Mouse (Mus musculus) kidney, postnatal 0 days (tissue): ENCODE results near the gene Cpt1a. TPM values are rescaled to one million over a fixed set of nuclear protein-coding genes. Genes with fewer than 3 reads are reported as not detected.

Source experiments
- ATAC-seq: fragments of 200-750 bp; cut with Nextera tagmentation; replicated peaks from 2 replicates; pipeline ENCODE4 v1.8.0; 2017; ENCODE audit warnings: low read depth, moderate number of reproducible peaks, moderate TSS enrichment, moderate library complexity; ENCODE audit not compliant: low FRiP score
- DNase-seq: peaks from one replicate; pipeline ENCODE4 v3.0.0-alpha.2; 2016; ENCODE audit warnings: low spot score
- H3K27ac ChIP-seq: fragments of 300-500 bp; sonication (generic); 2 replicates; pipeline ENCODE4 v1.5.1; 2014; ENCODE audit warnings: mild to moderate bottlenecking
- H3K27me3 ChIP-seq: fragments of 300-500 bp; sonication (generic); 2 replicates; pipeline ENCODE4 v1.6.1; 2014; ENCODE audit warnings: low read length, mixed read lengths; ENCODE audit not compliant: insufficient read depth
- H3K36me3 ChIP-seq: fragments of 300-500 bp; sonication (generic); 2 replicates; pipeline ENCODE4 v1.6.1; 2014; ENCODE audit warnings: low read length, mixed read lengths; ENCODE audit not compliant: insufficient read depth
- H3K4me1 ChIP-seq: fragments of 300-500 bp; sonication (generic); replicated peaks from 2 replicates; pipeline ENCODE4 v1.6.1; 2014; ENCODE audit warnings: antibody characterized with exemption, low read length, mixed read lengths; ENCODE audit not compliant: insufficient read depth
- H3K4me2 ChIP-seq: fragments of 300-500 bp; sonication (generic); 2 replicates; pipeline ENCODE4 v1.6.1; 2014; ENCODE audit warnings: mild to moderate bottlenecking, low read length, moderate library complexity, mixed read lengths
- H3K4me3 ChIP-seq: fragments of 300-500 bp; sonication (generic); replicated peaks from 2 replicates; pipeline ENCODE4 v1.5.1; 2014; ENCODE audit warnings: low read depth, low read length
- H3K9ac ChIP-seq: fragments of 300-500 bp; sonication (generic); 2 replicates; pipeline ENCODE4 v1.6.1; 2014; ENCODE audit warnings: low read depth, low read length
- H3K9me3 ChIP-seq: fragments of 300-500 bp; sonication (generic); replicated peaks from 2 replicates; pipeline ENCODE4 v1.6.1; 2016; ENCODE audit warnings: low read length, inconsistent platforms, mixed read lengths
- CTCF ChIP-seq: IDR thresholded peaks from 2 replicates; pipeline ENCODE4 v1.5.1; 2016; ENCODE audit warnings: antibody characterized with exemption, low read depth, mild to moderate bottlenecking, moderate library complexity
- WGBS: fragments of 180-500 bp; shearing (Covaris S2); extraction: QIAGEN DNeasy Blood & Tissue Kit; methylation state at CpG from one replicate; pipeline ENCODE4 v1.1.7; 2014; 5-methylcytosine and 5-hydroxymethylcytosine counted together
- polyA plus RNA-seq: library from polyadenylated mRNA; unstranded; fragments of >200 nt; fragmentation: Nextera tagmentation; extraction: Ambion mirVana; gene quantifications from 2 replicates; pipeline ENCODE4 v1.2.1, GENCODE M21; 2015

Gene Cpt1a
- polyA plus RNA-seq, 1 experiment from 2014 or later, result 70.8 TPM

DNA sequence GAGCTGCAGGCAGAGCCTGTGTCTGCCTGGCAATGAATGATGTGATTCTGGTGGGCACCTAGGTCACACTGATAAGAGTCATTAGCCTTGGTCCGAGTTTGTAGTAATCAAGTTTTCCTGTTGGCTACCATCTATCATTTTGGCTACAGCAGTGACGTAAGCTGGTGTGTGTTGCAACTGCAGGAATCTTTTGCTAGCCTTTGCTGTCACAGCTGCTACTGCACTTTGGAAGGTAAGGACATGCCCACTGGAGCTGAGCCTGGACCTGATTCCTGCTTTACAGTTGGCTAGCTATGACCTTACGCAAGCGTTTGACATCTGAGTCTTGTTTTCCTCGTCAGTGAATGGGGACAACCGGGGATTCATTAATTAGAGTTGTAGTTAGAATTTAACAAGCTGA, 11.1 kb downstream of the Cpt1a start:
- peak; percentile 60 for DNase-seq
- Histone ChIP-seq H3K9ac (no peak overlapping the region), H3K27ac (peak overlapping the region; percentile 80), H3K27me3 (no peaks in the 10 kb centered on the region), H3K9me3 (no peaks in the 10 kb centered on the region), H3K4me3 (no peak overlapping the region), H3K36me3 (no peaks in the 10 kb centered on the region), H3K4me1 (peaks cover 23% of the 10 kb centered on the region; the same call in 1 of the 2 replicates), H3K4me2 (no peak overlapping the region)
- TF ChIP-seq CTCF, result no peak
- peak; percentile 70 for ATAC-seq
- WGBS, result 36% methylated on average over 6 of the region's 6 CpGs

DNA sequence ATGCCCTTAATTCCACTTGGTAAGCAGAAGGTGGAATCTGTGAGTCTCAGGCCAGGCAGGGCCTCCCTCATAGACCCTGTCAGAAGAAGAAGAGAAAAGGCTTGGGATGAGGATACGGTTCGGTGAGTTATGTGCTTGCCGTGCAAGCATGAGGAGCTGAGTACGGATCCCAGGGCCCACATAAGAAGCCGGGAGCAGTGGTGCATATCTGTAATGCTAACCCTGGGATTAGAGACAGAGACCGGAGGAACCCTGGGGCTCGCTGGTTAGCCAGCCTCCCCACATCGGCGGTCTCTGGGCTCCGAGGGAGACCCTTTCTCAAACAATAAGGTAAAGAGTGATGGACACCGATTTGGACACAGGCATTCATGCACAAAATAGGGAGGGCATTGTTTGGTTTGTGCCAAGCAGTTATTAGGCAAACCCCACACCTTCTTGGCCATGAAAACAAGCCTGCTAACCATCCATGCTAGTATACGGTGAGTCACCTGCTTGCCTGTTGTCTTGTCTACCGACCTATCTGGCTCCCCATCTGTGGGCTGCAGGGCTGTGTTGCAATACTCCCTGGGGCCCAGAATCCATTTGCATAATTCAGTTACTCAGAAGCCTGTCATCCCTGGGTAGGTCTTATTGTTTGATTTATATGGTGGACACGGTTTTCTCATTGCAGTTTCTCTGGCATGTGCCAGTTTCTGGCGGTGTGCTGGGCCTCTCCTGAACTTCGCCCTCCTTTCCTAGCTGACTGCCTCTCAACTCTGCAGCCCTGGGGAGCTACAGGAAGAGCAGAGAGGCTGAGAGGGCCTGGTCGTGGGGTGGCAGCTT, 11.8 kb downstream of the Cpt1a start:
- no peaks in the 10 kb centered on the region for H3K36me3 ChIP-seq
- peak overlapping the region; percentile 80 for H3K27ac ChIP-seq
- WGBS, result 41% methylated on average over 17 of the region's 17 CpGs
- ATAC-seq (peak; percentile 61), DNase-seq (no peak)
- no peak overlapping the region for H3K4me3 ChIP-seq
- no peaks in the 10 kb centered on the region for H3K9me3 ChIP-seq
- no peak for TF ChIP-seq CTCF
- no peaks in the 10 kb centered on the region for H3K27me3 ChIP-seq
- H3K4me2 ChIP-seq, result no peak overlapping the region
- peaks cover 23% of the 10 kb centered on the region; the same call in 1 of the 2 replicates for H3K4me1 ChIP-seq
- H3K9ac ChIP-seq, result no peak overlapping the region

GRCm38 (mm10) chr19:3334550-3334949, 12.4 kb downstream of the Cpt1a start:
- Histone ChIP-seq H3K9me3 (no peaks in the 10 kb centered on the region), H3K36me3 (no peaks in the 10 kb centered on the region), H3K27me3 (no peaks in the 10 kb centered on the region), H3K27ac (peak overlapping the region; percentile 80), H3K4me3 (no peak overlapping the region), H3K9ac (no peak overlapping the region), H3K4me1 (peaks cover 23% of the 10 kb centered on the region; the same call in 1 of the 2 replicates), H3K4me2 (no peak overlapping the region)
- no peak for TF ChIP-seq CTCF
- ATAC-seq (no peak), DNase-seq (no peak)
- 77% methylated on average over 4 of the region's 4 CpGs for WGBS

- H3K36me3 ChIP-seq, result no peaks in the 10 kb centered on the region
- H3K9ac ChIP-seq, result no peak overlapping the region
- H3K4me2 ChIP-seq, result no peak overlapping the region
- no peaks in the 10 kb centered on the region for H3K9me3 ChIP-seq
- no peak for DNase-seq
- H3K27me3 ChIP-seq, result no peaks in the 10 kb centered on the region
- TF ChIP-seq CTCF, result no peak
- 81% methylated on average over 1 of the region's 1 CpGs for WGBS
- no peak overlapping the region for H3K27ac ChIP-seq
- no peak for ATAC-seq
- peaks cover 23% of the 10 kb centered on the region; the same call in 1 of the 2 replicates for H3K4me1 ChIP-seq
- no peak overlapping the region for H3K4me3 ChIP-seq
Observed at GRCm38 (mm10) chr19:3335917-3336316, 13.8 kb downstream of the Cpt1a start.

- 61% methylated on average over 8 of the region's 8 CpGs for WGBS
Observed at GRCm38 (mm10) chr19:3336485-3337255, 14.5 kb downstream of the Cpt1a start.

GRCm38 (mm10) chr19:3339187-3339586, 17.1 kb downstream of the Cpt1a start:
- no peak for TF ChIP-seq CTCF
- Histone ChIP-seq H3K27ac (no peak overlapping the region), H3K27me3 (no peaks in the 10 kb centered on the region), H3K4me2 (no peak overlapping the region), H3K9ac (no peak overlapping the region), H3K4me3 (no peak overlapping the region), H3K4me1 (peaks cover 16% of the 10 kb centered on the region; the same call in 1 of the 2 replicates), H3K36me3 (no peaks in the 10 kb centered on the region), H3K9me3 (no peaks in the 10 kb centered on the region)
- 85% methylated on average over 8 of the region's 8 CpGs for WGBS
- ATAC-seq (no peak), DNase-seq (no peak)

More at GRCm38 (mm10) chr19:3336485-3337255, 14.5 kb downstream of the Cpt1a start:
- Histone ChIP-seq H3K4me2 (no peak overlapping the region), H3K36me3 (no peaks in the 10 kb centered on the region), H3K9ac (no peak overlapping the region), H3K27me3 (no peaks in the 10 kb centered on the region), H3K4me1 (peaks cover 23% of the 10 kb centered on the region; the same call in 1 of the 2 replicates), H3K9me3 (no peaks in the 10 kb centered on the region), H3K4me3 (no peak overlapping the region), H3K27ac (no peak overlapping the region)
- ATAC-seq (no peak), DNase-seq (no peak)
- no peak for TF ChIP-seq CTCF
